Mouse (Mus musculus): Measurements from ENCODE around the gene Myrip.

- TF ChIP-seq CTCF (IDR thresholded peaks at IDR 0.05; ENCODE audit: borderline replicate concordance, extremely low read depth, insufficient read depth, insufficient read length): no peak
- no peak for TF ChIP-seq POLR2A (IDR thresholded peaks at IDR 0.05; ENCODE audit: borderline replicate concordance, extremely low read depth, insufficient read depth, insufficient read length, poor library complexity, severe bottlenecking)
Observed at GRCm38 (mm10) chr9:120302980-120303452, 1.7 kb downstream of the Myrip start.

All from brain, embryonic 14.5 days (tissue).